Mouse (Mus musculus): ENCODE results near the gene Kctd11.

GRCm38 (mm10) chr11:69910177-69910576, 29.0 kb upstream of the Kctd11 start:
- no peak for TF ChIP-seq POLR2A (IDR thresholded peaks at IDR 0.05; ENCODE audit: borderline replicate concordance, control insufficient read depth, low read depth, low read length)
- TF ChIP-seq CTCF (IDR thresholded peaks at IDR 0.05; ENCODE audit: control insufficient read depth, insufficient read depth, low read length): no peak
